Mouse (Mus musculus) cerebellum, adult 9-10 months (tissue): ENCODE results near the gene Il6st.

Experiments used
- DNase-seq: peaks from one replicate; pipeline ENCODE4 v3.0.0; 2022

Gene Il6st

DNA sequence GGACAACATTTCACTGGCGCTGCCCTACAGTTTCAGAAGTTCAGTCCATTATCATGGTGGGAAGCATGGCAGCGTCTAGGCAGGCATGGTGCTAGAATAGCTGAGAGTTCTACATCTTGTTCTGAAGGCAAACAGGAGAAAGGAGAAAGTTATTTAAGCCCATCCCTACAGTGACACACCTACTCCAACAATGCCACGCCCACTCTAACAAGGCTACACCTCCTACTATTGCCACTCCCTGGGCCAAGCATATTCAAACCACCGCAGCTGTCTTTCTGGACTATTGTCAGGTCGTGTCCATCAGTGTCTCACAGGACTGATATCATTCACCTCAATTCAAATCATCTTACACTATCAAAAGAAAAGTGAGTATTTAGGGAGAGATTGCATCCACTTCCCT, 22.8 kb downstream of the Il6st start:
- no peak for DNase-seq

DNA sequence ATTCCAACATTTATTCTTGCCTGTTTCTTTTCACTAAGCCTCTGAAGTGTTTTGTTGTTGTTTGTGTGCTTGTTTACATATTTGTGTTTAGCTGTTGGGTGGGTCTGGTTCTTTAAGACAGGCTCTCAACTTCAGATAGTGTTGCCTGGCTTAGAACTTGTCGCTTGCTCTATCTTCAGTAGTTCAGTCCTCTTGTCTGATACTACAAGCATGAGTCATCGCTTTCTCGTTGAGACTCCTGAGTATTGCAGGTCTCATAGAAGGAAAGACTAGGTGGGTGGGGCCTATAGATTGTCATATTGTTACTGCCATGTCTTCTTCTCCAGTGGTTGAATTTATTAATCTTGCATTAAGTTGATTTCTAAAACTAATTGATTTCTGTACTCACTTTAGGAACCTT, 26.2 kb downstream of the Il6st start:
- DNase-seq = no peak

DNA sequence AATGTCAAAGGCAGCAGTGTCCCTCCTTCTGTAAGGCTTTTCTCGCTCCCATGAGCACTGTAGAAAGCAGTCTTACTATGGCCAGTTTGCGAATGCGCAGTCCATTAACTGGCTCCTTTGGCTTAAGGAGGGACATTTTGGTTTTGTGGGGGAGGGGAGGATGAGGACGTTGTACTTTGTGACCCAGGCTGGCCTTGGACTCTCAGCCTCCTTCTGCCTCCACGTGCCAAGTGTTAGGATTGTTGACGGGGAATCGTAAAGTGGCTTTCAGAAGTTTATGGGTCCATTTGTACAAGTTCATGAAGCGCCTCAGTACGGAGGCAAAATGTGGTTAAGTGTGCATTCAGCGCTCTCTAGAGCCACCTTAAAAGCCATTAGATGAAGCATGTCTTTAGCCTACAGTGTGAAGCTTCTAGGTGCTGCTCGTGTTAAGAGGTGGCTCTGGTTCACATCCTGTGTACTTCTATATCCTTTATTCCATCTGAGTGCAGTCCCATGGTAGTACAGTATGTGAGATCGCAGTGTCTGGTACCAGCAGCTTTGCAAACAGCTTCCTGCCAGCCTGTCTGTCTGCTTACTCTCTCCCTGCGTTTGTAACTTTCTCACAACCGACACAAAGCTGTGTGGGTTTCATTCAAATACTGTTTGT, 27.9 kb downstream of the Il6st start:
- no peak for DNase-seq

DNA sequence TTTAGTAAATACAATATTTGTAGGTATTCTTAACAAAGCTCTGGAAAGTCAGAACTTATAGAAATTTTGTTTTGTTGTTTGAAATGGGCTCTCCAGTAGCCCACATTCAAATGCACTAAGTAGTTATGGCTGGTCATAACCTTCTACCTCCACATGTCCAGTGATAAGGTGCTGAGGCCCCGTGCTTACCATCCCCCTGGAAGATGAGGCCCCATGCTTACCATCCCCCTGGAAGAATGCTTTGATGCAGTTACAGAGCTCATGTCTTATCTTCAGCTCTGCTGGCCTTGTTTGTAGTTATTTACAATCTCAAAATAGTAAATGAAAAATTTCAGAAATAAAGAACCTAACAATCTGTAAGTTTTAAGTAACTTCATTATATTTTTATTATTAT, 28.4 kb downstream of the Il6st start:
- no peak for DNase-seq

DNA sequence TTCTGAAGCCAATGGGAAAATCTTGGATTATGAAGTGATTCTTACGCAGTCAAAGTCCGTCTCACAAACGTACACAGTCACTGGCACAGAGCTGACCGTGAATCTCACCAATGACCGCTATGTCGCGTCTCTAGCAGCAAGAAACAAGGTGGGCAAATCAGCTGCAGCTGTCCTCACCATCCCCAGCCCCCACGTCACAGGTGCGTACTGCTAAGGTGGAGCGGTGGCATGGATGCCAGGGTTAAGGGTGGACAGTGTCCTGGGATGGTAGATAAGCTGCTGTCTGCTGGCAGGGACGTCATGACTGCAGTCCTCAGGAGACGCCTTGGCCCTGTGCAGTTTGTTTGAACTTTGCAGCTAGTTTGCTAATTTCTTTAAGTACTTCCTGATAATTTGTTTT, 30.7 kb downstream of the Il6st start:
- no peak for DNase-seq

DNA sequence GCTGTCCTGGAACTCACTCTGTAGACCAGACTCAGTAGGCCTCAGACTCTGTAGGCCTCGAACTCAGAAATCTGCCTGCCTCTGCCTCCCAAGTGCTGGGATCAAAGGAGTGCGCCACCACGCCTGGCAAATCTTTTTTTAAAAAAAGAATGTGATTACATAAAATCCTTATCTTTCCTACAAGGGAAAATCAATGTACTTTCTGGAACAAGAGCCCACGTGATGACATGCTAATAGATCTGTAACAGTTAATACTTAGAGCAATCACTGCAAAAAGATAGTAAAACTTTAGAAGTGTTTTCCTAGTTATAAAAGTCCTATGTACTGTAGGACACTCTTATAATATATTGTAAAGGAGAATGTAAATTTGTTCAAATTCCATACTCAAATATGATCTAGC, 36.2 kb downstream of the Il6st start:
- no peak for DNase-seq

DNA sequence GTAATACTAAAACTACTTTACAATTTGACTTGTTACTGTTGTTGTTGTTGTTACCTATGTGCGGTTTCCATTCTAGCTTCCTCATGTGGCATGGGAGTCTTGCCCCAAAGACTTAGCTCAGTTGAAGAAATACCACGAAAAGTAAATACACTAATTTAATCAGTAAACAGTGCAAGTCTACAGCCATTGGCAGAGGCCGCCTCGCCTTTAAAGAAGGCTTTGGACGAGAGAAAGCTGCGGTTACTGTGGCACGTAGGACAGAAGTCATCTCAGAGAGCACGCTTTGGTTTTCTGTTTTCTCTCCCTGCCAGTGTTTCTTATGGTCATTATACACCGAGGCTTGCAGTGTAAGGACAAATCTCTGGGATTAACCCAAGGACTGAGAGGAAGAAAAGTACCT, 36.6 kb downstream of the Il6st start:
- DNase-seq = no peak

DNA sequence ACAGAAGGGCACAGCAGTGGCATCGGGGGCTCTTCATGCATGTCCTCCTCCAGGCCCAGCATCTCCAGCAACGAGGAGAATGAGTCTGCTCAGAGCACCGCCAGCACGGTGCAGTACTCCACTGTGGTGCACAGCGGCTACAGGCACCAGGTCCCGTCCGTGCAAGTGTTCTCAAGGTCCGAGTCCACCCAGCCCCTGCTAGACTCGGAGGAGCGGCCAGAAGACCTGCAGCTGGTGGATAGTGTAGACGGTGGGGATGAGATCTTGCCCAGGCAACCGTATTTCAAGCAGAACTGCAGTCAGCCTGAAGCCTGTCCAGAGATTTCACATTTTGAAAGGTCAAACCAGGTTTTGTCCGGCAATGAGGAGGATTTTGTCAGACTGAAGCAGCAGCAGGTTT, 40.0 kb downstream of the Il6st start:
- no peak for DNase-seq

DNA sequence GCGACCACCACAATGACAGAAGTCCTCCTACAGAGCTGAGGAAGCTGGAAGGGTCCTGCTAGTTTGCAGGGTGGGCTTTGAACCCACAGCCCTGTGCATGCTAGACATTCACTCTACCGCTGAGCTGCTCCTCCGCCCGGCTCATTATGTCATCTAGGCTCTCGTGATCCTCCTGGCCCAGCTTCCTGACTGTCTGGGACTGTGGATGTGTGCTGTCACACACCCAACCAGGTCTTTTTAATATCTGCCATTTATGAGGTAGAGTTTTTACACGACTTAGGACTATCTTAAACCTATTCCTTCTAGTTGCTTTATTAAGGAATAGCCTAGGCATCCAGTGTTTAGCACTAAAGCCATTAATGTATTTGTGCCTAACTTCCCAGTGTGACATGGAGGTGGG, 41.6 kb downstream of the Il6st start:
- DNase-seq = no peak

DNA sequence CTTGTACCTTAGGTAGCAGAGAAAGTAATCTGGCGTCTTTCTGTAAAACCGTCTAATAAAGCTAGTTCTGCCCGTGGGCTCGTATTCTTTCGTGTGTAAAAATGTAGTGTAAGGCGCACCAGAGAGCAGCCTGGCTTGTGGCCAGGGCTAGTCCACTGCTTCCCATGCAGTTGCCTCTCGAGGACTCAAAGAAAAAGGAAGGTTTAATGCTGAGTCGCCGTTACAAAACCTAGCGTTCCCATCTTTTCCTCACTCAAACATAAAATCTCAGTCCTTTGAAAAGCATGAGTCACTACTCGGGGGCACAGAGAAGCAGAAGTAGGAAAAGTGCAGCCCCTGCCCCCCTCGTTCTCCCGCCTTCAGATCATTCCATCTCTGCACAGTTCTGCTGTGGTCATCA, 42.9 kb downstream of the Il6st start:
- DNase-seq = no peak

DNA sequence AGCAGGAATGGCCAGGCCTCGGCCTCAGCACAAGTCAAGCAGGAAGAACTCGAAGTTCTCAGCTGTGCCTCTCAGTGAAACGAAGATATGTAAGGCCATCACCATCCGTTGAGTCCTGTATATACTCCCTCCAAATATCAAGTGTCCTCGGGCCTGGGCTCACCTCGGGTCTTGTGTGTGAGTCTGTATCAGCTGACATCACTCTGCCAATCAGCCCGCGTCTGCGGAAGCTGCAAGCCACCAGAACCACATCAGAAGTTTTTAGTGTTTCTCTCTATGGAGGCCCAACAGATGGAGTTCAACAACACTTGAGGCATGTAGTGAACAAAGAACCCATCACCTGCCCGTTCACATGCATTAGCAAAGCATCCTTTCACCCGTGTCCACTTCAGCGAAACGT, 43.8 kb downstream of the Il6st start:
- no peak for DNase-seq

DNA sequence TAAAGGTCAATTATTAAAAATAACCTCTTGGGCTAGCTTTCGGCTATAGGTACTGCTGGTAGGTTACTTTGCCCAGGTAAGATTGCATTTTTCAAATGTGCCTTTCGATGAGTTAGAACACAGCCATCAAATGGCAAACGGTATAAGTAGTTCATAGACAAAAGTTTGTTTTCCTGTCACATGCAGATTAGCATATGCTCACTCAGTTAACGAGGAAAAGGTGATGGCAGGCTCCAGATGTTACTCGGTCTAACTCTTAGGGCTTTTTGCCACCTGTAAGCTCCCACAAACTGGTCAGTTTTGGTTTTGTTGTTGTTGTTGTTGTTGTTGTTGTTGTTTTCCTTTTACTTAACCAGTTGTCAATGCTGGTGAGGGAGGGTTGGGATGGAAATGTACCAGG, 44.6 kb downstream of the Il6st start:
- DNase-seq = no peak

DNA sequence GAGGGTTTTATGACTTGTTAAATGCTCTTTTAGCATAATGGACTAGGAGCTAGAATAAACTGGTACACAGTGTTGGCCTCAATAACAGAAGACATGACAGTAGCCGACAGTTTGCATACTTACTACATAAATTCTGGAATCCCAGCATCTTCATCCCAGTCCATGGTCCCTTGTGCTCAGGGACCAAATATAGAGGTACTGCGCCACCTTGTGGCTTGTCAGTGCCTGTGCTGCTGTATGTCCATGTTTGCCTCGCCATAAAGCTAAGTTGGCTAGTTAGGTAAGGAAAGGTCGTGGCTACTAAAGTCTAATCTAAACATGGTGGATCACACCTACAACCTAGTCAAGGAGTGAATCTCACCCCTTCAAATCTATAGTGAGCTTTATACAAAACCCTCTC, 45.6 kb downstream of the Il6st start:
- peak; percentile 47 for DNase-seq

DNA sequence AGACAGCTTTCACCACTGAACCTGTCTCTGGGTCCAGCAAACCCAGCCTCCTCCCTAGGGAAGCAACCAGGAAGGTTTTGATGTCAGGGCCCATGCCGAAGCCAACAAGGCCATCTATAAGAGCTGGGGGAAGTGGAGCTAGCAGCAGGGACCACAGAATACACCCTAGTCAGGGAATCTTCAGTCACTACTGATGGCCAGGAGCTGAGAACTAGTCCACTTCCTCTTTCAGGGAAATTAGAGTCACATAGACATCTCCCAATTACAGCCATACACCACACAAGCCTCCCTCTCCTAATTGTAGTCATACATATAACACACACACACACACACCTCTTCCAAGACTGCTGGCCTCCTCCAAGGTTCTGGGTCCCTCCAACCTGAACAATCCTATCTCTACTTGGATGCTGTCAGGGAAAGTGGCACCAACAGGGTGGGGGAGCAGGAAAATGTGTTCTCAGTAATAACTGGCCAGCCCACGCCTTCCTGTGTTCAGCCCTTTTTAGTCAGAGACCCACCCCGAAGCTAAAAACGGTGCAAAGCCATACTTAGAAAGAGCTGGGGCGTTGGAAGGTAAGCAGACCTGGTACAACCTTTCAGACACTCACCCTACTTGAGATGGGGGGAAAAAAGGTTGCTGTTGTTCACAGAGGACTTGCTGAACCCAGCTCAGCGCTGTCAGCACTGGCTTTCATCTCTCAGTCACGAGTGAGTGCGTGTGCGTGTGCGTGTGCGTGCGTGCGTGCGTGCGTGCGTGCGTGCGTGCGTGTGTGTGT, 46.8 kb downstream of the Il6st start:
- DNase-seq = no peak

DNA sequence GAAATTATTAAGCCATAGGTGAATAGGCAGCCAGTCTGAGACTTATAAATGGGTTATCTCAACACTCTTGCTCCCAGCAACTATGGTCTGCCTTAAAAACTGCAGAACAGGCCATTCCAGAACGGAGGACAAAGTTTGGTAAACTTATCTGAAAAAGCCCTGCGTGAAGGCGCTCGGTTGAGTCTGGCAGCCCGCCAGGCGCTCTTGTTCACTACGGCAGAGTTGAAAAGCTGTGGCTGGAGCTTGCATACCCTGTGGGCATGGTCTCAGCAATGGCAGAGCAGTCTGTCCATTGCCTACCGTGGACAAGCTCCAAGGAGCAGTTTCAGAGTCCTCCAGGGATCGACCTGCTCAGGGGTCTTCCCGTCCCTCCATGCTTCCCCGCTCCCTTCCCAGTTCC, 47.4 kb downstream of the Il6st start:
- no peak for DNase-seq

DNA sequence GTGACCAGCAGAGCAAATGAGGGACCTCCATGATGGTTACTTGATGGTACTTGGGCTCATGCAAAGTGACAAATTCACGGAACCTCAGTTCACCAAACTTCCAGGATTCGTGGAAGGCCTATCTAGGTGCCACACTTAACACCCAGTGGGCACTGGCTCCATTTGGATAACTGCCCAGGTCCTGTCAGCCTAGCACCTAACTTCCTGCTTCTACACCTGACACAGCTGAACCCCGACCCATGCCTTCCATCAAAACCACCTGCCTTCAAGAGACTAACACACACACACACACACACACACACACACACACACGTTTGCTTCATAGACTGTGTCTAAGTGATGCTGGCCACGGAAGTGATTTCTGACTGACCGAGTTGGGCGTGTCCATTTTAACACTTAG, 47.9 kb downstream of the Il6st start:
- no peak for DNase-seq

DNA sequence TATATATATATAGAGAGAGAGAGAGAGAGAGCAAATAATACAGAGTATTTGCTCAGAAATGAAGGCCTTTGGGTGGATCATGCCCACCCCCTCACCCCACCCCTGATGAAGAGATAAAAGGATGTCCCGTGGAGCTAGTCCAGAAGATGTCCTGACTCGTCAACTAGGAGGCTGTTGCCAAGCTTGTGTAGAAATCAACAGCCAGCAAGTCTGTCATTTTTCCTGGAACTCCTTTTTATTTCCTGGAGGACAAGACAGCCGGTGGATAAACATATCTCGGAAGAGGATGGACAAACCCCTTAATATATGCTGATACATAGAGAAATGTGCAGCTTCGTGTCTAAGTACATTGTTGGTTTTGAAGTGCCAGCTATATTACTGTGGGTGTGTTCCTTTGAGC, 49.0 kb downstream of the Il6st start:
- DNase-seq = no peak

DNA sequence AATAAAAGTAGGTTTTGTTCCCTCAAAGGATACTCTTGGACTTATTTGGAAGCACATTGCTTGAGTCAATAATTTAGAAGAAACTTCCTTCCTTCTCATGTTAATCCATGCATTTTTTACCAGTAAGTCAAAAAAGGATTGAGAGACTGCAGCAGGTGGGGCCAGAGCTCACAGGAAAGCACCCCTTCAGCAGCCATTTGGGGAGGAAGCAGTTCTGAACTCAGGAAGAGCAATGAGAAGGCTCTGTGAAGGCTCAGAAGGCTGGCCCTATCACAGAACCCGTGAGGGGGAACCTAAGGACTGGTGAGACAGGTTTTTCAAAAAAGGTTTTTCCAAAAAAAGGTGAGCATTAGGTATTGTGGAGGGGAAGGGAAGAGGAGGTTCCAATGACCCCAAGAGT, 50.7 kb downstream of the Il6st start:
- no peak for DNase-seq

DNA sequence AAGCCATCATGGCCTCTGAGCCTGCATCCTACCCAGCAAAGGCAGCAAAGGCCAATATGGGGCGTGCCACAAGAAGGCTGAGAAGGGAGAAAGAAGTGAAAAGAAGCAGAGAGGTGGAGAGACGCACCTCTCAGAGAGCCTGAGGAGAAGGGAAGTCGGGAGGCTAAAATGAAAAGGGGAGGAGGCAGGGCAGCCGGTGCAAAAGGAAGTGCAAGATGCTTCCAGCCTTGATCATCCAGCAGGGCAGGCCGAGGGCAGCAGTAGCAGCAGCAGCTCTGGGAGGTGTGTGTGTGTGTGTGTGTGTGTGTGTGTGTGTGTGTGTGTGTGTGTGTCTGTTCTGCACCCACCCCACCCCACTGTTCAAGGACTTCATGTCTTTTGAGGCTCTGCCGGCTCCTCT, 58.4 kb downstream of the Il6st start:
- DNase-seq = no peak

DNA sequence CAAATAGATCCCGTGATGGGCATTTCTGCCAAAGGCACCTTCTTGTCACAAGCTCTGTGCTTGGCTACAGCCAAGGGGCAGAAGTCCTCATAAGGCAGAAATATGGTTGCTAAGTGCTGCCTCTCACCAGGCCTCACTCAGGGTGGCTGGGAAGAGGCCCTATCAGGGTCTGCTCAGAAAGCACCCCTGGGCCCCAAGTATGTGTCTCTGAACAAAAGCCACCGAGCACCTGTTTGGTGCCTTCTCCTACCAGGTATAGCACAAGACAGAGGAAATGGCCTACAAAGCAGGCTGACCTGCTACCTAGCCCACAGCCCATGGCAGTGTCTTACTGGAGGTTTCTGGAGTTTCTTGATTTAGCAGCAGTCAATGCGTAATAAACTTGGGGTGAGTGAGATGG, 59.0 kb downstream of the Il6st start:
- DNase-seq = no peak

DNA sequence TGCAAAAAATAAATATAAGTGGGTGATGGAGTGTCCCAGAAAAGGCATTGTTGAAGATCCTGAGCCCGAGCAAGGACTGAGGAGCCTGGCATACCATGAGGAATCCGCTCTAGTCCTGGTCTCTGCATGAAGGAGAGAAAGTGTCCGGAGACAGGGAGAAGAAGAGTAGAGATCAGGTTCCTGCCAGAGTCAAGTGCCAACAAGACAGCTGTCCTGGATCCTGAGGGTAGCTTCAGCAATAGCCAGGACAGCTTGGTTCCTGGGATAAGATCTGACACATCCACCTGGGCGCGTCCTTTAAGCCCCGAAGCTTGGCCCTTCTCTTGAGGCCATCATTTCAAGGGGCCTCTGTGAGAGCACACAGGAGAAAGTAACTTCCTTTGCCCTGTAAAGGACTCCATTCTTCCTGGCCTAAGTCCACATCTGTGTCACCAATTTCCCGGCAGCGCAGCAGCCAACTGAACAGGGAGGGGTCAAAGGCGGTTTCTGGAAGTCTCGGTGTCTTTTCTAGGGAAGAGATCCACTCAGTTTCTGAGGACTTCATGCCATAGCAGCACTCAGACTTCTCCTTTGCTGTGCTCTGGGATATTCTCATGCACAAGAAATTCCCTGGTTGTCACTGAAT, 59.6 kb downstream of the Il6st start:
- no peak for DNase-seq

DNA sequence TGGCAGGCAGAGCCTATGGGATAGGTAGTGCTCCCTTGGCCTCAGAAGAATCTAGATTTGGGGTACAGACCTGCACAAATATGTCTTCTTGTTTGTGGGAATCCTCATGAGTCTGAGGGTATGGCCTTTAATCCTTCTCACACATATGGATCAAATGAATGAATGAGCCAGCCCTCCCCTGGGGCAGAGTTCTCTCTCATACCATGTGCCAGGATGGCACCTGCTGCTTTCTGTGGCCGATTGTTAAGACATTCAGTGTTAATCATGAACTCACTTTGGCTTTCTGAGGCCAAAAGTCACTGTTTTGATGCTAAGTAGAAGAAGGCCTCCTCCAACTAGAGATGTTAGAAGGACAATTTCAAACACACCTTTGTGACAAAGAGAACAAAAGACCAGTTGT, 63.3 kb downstream of the Il6st start:
- no peak for DNase-seq

DNA sequence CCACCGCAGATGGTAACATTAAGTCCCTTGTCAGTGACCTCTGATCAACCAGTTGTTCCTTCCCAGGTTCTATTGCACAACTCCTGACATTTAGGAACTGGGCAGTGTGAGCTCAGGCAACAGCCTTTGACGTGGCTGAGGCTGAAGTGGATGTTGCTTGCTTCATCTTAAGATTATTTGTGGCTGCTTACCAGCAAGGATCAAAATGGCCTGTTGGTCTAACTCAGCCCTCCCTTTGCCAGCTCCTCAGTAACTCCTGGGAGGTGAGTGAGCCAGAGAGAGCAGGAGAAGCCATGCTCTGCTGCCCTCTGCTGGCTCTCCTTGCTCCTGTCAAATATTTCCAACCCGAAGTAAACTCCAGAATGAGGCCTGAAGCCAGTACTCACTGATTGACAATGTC, 66.0 kb downstream of the Il6st start:
- DNase-seq = peak; percentile 38

DNA sequence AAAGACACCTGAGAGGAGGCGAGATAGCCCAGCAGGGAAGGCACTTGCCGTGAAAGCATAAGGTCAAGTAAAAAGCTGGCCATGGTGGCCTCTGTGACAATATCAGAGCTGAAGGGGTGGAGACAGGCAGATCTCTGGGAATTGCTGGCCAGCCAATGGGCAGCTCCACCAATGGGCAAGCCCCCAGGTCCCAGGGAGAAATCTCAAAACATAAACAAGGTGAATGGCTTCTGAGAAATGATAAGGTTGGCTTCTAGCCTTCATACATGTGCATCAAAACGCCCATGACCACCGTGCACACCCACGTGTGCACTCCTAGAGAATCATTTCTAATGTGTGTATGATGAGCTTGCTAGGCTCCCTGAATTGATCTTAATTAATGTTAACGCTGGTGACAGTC, 68.4 kb downstream of the Il6st start:
- no peak for DNase-seq

DNA sequence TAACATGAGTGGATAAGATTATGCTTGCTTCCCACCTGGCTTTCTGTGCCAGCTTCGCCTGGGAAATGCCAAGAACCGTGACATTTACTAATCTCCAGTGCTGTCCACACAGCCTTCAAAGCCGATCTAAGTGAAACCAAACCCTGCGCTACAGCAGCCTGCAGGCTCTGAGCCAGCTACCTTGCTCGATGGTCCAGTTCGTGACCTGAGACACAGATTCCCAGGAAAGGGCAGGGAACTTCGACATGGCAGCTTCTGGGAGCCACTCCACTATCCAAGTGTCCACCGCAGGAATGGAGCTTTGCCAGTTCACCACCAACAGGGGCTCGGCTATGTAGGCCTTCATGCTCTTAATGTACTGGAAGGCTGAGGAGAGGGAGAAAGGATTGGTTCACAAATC, 69.7 kb downstream of the Il6st start:
- DNase-seq = no peak
